Mouse (Mus musculus): Measurements from ENCODE around the gene Nr5a2.

Gene Nr5a2

DNA sequence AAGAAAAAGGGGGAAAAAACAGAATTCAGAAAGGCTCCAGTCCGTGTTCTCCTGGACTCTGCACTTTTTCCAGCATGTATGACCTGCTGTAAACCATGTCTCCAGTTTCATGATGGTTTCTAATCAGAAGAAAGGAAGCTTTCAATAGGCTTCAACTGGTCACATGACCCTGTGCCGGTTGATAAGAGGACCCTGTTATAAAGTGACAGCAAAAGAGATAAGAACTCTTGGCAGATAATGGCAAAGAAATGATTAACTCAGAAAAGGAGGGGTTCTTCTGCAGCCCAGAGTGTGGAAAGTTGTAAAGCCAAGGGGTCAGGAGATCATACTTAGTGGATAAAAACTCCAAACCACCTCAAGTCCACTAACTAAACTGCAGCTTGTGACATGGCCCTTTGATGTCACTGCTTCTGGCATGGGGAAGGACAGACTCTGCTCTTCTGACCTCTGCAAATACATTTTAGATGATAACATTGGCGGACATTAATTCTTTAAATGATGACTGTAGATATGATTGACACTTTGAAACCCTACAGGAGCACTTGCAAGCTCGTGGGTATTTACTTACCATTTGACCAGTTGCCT lies at the start of gene Nr5a2:
Gene Nr5a2, minus strand, starts transcription at position 21 of the 585 bp plus-strand sequence.
- no peak for DNase-seq

DNA sequence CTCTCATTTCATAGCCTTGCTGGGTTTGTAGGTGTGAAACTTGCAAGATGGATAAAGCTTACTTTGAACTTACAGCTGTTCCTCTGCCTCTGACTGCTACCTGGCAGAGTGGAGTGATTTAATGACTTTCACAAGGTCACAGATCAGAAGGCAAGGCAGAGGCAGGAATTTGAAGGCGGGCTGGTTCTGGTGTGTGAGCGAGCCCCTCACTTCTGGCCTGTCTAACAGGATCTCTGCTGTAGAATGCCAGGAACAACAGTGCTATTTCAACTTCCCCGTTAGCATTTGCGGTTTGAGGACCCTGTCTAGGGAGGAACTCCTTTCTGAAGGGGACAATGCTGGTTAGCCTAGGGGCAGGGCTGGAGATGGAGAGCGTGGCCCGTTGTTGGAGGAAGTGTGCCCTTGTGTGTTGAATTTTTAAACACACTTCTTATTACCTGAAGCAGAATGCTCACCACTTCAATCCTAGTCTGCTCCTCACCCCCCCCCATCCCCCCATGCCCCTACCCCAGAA lies 48.5 kb upstream of the Nr5a2 start:
- no peak for DNase-seq

DNA sequence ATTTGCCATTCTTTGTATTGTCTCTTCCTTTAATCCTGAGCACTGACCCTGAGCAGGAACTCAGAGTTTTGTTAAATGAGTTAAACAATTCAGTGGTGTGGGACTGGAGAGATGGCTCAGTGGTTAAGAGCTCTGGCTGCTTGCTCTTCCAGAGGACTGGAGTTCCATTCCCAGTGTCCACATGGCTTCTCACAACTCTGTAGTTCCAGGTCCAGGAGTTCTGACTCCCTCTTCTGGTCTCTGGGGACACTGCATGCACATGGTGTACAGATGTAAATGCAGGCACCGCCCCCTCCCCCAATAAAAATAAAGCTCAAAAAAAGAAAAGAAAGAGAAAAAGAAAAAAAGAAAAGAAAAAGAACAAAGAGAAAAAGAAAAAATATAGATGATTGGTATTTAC lies 43.6 kb upstream of the Nr5a2 start:
- no peak for DNase-seq

DNA sequence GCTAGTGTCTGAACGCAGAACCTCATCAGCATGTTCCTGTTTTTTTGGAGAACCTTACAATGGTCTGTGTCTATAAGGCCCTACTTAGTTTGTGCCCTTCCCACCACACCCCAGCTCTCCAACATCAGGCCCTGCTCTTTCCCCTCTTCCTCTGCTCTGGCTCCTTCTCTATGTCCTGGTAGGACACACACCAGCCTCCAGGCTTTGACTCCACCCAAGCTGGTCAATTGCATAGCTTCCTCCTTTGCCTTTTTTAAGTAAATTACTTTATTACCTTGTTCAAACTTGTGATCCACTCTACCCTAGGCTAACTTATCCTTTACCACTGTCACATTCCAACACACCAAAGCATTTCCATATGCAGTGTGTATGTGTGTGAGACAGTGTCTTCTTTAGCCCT lies 42.9 kb upstream of the Nr5a2 start:
- DNase-seq: no peak

DNA sequence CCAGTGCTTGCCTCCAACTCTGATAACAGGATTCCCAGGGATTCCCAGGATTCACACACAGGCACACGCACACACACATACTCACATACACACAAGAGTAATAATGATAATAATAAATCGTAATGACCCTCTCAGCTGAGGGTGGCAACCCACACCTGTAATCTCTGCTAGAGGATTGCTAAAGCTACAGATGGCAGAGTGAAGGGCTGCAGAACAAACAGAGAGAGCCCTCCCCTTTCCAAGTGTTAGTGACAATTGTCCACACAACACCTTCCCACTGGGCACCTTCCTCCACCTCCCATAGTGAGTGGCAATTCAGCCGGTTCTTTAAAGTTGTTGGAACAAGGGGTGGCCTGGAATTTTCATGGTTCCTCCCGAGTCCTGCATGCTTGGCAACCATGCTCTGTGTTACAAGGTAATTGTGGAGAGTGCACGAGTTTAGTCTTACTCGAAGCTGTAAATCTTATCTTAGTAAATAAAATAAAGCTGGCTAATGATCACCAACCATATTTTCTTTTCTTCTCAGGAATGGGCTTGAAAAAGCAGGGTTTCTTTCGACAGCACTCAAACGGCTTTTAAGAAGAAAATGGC lies 31.6 kb upstream of the Nr5a2 start:
- DNase-seq: no peak

DNA sequence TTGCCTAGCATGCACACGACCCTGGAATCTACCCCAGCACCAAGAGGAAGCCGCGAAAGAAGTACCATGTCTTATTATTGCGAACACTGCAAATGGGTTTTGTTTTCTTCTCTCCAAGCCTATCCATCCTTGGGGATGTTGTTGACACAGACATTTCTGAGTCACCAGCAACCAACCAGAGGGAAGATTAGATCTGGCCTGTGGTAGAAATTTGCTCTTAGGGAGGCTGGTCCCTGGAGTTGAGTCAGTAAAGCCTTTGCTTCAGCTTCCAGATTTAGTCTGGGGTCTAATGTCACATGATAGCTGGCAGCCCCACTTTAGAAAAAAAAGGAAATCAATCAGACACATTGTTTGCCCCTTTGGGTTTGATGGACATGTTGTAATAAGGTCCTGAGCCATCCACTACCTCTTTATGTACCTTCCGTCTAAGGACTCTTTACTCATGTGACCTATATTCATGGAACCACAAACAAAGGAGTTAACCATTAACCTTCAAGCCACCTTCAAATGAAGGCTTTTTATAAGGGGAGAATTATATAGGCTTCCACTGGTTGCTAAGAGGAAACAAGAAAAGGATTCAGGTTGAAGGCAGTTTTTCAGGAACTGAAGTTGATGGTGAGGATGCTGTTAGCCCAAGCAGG lies 20.1 kb upstream of the Nr5a2 start:
- DNase-seq: no peak

DNA sequence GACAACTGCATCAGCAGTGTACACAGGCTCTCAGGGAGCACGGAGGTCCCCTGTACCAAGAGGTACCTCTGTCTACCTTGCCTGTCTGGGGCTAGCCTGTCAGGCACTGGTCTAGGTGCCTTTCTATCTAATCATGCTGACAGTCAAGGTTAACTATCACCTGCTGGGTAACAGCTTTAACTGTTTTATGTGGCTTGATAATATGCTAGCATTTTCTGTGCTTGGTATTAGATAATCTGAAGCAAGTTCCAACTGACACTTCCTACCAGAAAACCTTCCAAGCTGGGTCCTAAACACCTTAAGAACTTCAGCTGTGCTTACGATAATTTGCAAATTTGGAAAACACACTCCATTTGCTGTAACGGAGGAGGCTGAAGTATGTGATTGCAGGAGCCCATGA lies 17.6 kb upstream of the Nr5a2 start:
- DNase-seq: no peak

DNA sequence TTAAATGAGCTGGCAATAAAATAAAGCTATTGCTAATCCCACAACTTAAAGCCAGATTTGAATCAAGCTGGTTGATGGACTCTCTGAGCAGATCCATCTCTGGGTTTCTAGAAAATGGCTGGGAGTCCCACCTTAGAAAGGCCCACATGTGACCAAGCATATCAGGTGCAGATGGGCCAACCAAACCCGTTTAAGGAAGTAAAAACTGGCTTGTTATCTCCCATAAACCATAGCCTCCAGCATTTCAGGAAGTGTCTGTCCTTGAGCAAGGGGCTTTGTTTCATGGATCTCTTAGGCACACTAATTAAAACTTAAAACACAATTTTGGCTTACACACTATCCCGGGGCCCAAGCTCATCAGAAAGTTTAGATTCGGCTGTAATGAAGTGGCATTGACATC lies 13.8 kb upstream of the Nr5a2 start:
- DNase-seq: no peak

DNA sequence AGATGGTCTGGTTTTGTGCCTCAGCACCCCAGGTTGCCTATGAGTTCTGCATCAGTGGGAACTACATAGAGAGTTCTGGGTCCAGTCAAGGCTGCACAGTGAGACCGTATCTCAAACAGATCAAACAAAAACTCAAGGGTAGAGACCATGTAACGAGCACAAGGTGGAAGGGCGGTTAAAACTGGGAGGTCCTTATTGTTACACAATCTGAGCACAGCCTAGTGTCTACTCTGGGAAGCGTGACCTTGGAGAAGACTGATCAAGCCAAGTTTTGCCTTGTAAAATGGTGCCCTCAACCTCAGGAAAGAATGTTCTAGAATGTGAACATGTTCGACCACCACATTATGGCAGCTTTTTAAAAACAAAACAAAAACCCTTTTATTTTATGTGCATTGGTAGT lies 12.8 kb upstream of the Nr5a2 start:
- no peak for DNase-seq

DNA sequence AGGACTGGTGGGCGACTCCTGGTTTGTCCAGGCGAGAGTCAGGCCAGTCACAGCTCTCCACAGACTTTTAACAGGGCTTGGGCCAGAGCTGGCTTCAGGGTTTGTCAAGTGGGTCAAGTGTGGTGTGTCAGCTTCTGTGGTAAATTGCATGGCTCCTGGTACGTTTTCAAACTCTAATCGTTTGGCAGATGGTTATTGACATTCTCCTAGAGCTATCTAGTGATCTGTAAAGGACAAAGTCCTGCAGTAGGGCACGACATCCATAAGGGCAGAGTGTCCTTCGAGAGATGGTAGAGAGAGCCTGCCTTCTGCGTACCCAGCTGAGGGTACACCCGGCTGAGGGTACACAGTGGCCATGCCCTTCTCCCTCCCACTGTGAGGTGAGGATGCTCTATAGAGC lies 10.7 kb upstream of the Nr5a2 start:
- DNase-seq: no peak

DNA sequence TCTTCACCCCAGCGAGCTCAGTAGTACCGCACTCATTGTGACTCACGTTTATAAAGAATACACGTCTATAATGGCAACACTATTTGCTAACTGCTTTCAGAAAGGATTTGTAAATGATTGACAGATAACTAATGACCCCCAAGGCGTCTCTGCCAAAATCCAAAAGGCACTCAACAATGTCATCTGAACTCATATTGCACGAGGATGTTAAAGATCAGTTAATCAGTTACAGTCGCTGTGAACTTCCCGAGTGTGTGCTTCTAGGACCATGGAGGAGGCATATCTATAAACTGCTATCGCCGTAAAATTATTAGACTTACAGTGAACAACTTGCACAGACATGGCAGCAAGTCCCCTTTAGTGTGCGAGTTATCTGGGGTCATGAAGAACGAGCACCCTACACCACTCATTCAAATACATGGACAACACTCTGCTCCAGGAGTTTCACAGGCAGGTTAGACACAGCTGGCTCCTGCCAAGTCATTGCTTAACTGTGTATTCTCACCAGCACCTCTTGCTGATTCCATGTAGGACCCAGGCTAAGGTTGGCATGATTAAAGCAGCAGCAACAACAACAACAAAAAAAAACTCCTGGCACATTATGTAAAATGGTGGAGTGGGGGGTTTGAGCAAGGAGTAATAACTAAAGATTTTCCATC lies 6.6 kb upstream of the Nr5a2 start:
- no peak for DNase-seq

DNA sequence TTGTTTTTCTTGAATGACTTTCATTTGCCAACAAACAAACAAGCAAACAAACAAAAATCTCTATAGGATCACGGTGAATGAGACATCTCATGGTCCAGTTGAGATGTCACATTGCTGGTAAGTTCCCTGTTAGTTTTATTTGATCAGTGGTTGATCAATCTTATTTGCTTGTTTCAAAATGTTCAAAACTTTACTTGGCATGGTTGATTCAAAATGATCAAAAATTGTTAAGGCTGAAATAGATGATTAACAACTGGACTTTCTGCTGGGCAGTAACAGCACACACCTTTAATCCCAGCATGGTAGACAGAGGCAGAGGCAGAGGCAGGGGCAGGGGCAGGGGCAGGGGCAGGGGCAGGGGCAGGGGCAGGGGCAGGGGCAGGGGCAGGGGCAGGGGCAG lies 757 bp downstream of the Nr5a2 start:
- no peak for DNase-seq

DNA sequence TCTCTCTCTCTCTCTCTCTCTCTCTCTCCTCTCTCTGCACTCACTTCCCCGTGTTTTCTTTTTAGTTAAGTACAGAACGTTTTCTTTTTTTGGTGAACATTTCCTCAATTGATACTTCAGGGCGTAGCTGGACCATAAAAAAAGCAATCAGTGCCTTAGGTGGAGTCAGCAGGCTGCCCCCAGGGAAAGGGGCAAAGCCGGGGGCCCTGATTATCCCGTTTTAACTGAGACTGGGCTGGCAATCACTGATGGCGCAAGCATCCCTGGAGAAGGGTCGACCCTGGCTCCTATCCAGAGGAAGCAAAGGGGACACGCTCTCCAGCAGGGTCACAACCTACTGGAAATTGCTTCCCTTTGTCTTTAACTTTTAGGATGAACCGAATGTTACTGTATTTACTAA lies 1.6 kb downstream of the Nr5a2 start:
- no peak for DNase-seq

DNA sequence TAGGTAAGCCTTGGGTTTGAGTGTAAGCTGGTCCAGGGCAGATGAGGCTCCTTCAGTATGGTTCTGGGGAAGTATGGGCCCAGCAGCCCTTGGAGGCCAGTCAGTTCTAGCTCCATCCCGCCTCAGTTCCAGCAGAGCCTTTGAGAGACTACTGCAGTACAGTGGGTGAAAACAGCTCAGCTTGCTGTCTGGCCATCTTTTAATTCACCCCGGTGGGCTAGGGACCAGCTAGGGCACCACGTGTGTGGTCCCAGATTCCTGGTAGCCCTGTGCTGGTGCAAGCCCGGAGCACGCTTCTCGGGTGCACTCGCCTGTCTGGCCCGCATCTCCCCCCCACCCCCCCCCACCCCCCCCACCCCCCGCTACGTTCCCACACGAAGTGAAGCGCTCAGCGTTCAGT lies 2.1 kb downstream of the Nr5a2 start:
- DNase-seq: no peak

DNA sequence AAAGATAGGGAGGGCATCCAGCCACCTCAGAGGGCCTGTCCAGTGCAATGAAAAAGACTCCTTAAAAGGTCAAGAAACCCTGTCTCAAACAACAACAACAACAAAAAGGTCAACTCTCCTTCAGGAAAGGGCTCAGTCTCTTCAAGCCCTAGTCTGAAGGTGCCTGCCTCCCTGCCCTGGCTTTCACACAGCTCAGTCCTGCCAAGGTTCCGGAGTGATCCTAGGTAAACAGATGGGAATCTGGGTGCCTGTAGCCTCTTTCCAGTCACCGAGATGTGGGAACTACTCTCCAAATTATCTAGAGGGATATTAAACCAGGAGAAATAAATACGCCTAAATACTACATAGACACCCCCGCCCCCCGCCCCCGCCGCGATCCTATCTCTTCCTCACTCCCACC lies 2.6 kb downstream of the Nr5a2 start:
- DNase-seq: no peak

DNA sequence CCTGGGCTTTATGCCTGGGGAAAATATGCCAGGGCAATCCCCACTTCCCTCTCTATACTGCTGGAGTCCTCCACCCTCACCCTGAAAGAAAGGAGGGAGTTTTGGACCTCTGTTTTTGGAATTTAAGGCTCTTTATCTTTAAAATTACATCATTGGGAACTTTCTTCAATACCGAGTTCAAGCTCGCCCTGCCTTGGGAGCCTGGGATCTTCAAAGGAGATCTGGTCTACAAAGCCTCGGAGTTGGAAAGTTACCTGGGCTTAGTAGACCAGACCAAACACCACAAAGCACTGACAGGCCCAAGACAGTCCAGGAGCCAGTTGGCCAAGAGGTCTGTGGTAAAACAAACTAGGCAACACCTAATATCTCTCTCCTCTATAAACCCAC lies 6.1 kb downstream of the Nr5a2 start:
- no peak for DNase-seq

DNA sequence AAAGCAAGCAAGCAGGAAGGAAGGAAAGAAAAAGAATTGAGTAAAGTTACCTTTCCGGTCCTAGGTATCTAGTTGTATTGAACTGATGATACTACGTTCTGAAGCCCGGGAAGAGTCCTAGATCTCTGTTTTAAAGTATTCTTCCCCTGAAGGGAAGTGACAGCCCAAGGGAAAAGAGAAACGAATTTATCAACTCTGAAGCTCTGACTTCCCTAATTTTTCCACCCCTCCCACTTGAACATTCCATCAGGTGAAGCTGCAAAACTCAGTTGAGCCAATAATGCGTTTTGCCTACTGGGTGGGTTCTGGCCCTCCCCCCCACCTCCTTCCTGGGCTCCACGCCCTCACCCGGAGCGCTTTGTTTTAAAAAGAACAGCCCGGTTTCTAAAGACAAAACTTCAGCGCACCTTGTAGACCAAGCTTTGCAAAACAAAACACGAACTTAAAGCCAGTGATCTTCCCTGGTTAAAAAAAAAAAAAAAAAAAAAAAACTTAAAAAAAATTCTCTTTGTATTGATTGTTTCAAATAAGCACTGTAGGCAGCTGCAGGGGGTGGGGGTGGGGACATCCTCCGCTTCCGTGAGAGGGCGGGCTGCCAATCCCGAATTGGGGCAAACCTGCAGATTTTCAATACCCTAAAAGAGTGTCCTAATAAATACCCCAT lies 6.7 kb downstream of the Nr5a2 start:
- no peak for DNase-seq

DNA sequence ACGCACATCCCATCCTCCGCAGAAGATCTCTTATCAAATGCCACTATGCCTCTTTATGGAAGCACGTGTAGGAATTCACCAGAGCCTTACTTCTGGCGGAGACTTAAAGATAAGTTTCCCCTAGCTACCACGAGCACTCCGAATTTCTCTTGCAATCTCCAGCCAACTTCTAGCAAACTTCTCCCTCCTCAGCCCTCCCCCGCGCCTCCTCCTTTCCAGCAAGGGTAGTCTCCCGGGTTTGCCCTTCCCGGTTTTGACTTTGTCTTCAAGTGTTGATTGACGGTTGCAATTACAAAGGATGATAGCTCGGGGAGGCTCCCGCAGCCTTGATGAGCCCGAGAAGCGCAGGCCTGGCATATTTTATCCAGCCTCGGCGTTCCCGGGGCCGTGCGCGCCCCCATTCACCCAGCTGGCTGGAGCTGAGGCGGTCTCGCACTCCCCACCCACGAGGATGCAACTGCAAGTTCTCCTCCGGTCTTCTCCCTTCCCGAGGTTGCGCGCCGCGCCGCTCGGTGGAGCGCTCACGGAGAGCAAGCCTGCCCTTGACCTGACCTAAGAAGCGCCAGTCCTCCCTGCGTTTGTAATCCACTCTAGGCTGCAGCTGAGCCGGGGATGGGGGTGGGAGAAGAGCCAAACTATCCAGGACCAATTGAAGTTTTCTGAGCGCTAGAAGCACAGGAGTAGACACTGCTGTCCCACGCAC lies 7.5 kb downstream of the Nr5a2 start:
- peak; percentile 49 to 50 for DNase-seq

DNA sequence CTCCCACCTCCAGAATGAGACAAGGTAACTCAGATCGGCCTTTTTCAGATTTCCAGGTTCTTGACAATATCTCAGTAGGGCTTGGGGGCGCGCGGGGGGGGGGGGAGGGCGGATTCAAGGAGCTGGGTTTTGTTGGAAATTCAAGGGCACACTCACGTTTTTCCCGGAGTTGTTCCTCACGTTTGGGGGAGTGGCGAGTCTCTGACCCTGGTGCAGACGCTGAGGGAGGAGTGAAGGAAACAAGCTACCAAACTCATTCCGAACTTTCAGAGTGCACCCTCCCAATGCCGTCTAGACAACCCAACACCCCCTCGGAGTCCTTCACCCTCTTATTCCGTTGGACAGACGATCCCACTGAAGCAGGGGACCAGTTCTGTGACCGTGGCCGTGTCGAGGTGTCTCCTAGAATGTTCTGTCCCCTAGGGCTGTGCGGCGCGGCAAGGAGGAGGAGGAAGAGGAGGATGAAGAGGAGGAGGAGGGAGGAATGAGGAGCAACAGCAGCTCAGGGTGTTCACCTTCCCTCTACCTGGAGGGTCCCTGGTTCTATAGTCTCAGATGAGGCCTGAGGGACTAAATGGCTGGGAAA lies 8.2 kb downstream of the Nr5a2 start:
- DNase-seq: peak in 1 of 2 experiments; percentile 14

DNA sequence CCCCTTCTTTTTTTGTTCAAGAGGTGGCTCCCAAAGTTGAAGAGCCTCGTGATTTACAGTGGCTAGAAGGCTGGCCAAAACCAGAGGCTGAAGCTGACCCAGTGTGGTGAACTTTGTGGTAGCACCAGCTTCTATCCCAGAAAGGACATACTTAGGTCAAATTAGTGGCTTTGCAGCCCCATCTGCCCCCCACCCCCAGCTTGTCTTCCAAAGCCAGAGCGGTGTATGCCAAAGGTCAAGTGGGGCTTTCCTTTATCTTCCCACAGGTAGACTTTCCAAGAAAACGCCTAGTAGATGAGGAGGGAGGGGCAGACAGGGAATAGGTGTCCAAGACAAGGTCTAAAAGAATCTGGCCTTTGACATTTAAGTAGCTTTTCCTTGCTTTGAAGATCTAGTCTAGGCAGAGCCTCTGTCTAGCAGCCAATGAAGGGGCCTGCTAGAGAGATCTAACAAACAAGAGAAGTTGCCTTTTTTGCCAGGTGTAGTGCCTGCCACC lies 9.0 kb downstream of the Nr5a2 start:
- DNase-seq: no peak

DNA sequence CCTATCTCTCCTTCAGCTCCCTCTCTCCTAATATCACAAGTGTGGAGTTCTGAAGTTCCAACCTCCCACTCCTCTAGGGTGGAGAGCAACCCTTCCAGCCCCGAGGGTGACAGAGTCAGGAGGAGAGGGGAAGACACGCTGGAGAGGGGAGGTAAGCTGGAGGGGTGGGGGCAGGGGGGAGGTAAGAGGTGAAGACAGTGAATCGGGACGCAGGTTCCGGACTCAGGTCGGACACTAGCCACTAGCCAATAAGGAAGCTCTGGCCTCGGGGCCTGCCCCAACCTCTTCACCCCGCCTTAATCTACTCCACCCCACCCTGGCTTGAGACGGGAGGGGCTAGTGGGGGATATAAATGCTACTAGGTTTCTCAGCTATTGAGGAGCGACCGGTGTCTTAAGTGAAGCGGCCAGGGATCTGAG lies 10.9 kb downstream of the Nr5a2 start:
- DNase-seq: peak in 1 of 2 experiments; percentile 8
